Mouse (Mus musculus): Measurements from ENCODE around the gene Slx. TPM values are rescaled to one million over a fixed set of nuclear protein-coding genes. Genes with fewer than 3 reads are reported as not detected.
"Not testable (repeated sequence)": the region's sequence is repeated elsewhere in the genome, so short reads cannot be mapped to it uniquely, and the experiment has no call there.

Gene Slx
- polyA plus RNA-seq (2015; fragmentation: Nextera tagmentation; extraction: Ambion mirVana) = not detected in 2 replicates

- not testable (repeated sequence) for ATAC-seq (ENCODE audit: extremely low read depth, insufficient number of reproducible peaks, low FRiP score, low TSS enrichment); H3K4me1 ChIP-seq; H3K36me3 ChIP-seq; H3K27me3 ChIP-seq (replicated peaks); H3K27ac ChIP-seq (replicated peaks); H3K9ac ChIP-seq; H3K4me2 ChIP-seq; H3K9me3 ChIP-seq; H3K4me3 ChIP-seq
- WGBS = 44% methylated on average over 3 of the region's 3 CpGs
Measured at GRCm38 (mm10) chrX:26545465-26545864, at the start of gene Slx. Gene Slx (minus strand): TSS chrX:26545565.

Small RNAs within 50 kb of the gene (microRNA-seq; reads per million reads assigned to microRNA genes)
- gene Gm27341 = not detected

Other genes starting within 250 kb of the Slx start
- not detected in 2 replicates for gene Gm2030, start 235.5 kb downstream of the Slx start, polyA plus RNA-seq (2015; fragmentation: Nextera tagmentation; extraction: Ambion mirVana)
- gene Gm14525, start 157.1 kb upstream of the Slx start, polyA plus RNA-seq (2015; fragmentation: Nextera tagmentation; extraction: Ambion mirVana) = not detected in 2 replicates

Measured in heart, embryonic 13.5 days (tissue).